Mouse (Mus musculus): ENCODE measurements around the gene Clec4d. TPM values are rescaled to one million over a fixed set of nuclear protein-coding genes. Genes with fewer than 3 reads are reported as not detected.
"Not testable (repeated sequence)": the region's sequence is repeated elsewhere in the genome, so short reads cannot be mapped to it uniquely, and the experiment has no call there.

Clec4d gene
- polyA plus RNA-seq, 1 experiment from 2014 or later, result not detected

DNA sequence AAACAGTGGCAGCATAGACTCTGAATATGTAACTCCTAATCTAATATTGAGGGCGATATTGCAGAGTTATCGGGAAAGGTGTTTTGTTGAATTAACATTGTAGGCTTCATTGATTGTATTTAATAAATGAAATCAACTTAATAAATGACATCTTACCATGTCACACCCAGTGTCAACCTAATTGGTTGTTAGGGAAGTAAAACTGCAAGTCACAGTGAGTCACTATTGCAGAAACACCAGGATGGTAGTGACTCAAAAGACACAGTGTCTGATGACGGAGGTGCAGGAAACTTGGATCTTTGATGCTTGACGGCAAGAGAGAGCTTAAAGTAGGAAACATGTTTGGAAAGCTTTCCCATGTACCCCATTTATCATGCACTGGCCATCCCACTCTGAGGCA lies 3.9 kb downstream of the Clec4d start:
- no peaks in the 10 kb centered on the region for H3K4me1 ChIP-seq
- H3K4me3 ChIP-seq, result no peak overlapping the region
- H3K4me2 ChIP-seq, result no peak overlapping the region
- WGBS, result 82% methylated on average over 4 of the region's 4 CpGs
- no peaks in the 10 kb centered on the region for H3K36me3 ChIP-seq
- H3K9me3 ChIP-seq, result no peaks in the 10 kb centered on the region
- no peak overlapping the region for H3K9ac ChIP-seq
- H3K27me3 ChIP-seq, result no peaks in the 10 kb centered on the region
- H3K27ac ChIP-seq, result no peak overlapping the region
- ATAC-seq (ENCODE audit: insufficient number of reproducible peaks, insufficient read depth, low FRiP score, low TSS enrichment, low read depth), result no peak

DNA sequence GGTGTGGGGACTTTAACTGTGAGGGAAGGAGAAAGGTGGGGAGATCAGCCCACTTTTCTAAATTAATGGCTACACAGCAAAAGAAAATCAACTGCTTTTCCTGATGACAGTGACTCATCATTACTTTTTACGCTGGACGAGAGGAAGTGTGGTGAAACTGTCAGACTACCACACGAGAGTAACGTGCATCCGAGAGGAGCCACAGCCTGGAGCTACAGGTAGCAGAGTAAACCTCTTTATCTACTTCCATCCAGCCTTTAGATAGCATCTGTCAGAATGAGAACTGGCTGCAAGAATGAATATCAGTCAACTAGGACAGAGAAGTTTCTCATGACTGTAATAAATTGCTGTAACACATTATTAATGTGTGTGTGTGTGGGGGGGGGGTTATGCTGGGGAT lies 5.0 kb downstream of the Clec4d start:
- Histone ChIP-seq H3K9me3 (no peaks in the 10 kb centered on the region), H3K4me2 (no peak overlapping the region), H3K4me1 (no peaks in the 10 kb centered on the region), H3K9ac (no peak overlapping the region), H3K36me3 (no peaks in the 10 kb centered on the region), H3K27me3 (no peaks in the 10 kb centered on the region), H3K27ac (no peak overlapping the region), H3K4me3 (no peak overlapping the region)
- 85% methylated on average over 5 of the region's 5 CpGs for WGBS
- no peak for ATAC-seq (ENCODE audit: insufficient number of reproducible peaks, insufficient read depth, low FRiP score, low TSS enrichment, low read depth)

DNA sequence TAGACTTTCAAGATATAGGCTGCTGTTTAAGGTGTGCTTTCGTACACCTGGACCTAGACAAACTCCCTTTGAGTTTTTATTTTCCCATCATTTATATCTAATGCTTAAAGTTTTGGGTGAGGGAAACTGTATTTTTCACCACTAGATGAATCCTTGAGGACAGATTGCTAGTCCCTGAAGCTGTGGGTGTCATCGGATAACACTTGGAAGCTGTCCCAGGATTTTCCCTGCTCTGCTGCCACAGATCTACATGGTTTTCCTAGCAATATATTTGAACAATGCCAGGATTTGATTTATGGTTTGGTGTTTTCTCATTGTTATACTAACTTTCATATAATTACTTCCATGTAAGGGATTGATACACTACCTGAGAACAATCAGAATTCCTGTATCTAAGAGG lies 17.5 kb downstream of the Clec4d start:
- H3K4me3 ChIP-seq, result no peak overlapping the region
- H3K36me3 ChIP-seq, result no peaks in the 10 kb centered on the region
- no peak overlapping the region for H3K27ac ChIP-seq
- no peaks in the 10 kb centered on the region for H3K9me3 ChIP-seq
- 92% methylated on average over 2 of the region's 2 CpGs for WGBS
- no peak overlapping the region for H3K9ac ChIP-seq
- H3K4me2 ChIP-seq, result no peak overlapping the region
- no peak for ATAC-seq (ENCODE audit: insufficient number of reproducible peaks, insufficient read depth, low FRiP score, low TSS enrichment, low read depth)
- no peaks in the 10 kb centered on the region for H3K4me1 ChIP-seq
- H3K27me3 ChIP-seq, result no peaks in the 10 kb centered on the region

DNA sequence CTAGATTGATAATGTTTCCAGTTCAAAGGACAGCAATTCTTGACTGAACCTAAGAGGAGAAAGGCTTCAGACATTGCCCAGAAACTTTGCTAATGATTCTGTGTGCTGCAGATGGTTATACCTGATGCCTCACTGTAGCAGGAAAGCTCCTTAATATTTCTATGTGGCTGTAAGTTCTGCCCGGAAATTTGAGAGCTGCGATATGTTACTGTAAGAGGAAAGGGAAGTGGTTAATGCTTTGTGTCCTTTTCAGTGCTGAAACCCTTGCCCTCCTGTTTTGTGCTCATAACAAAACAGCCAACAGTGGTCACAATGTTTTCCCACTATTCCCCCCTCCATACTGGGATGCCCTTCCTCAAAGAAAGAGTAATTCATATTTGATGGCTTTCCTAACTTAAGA lies 24.4 kb downstream of the Clec4d start:
- 90% methylated on average over 2 of the region's 2 CpGs for WGBS
- Histone ChIP-seq H3K4me1 (no peaks in the 10 kb centered on the region), H3K27me3 (no peaks in the 10 kb centered on the region), H3K4me2 (no peak overlapping the region), H3K4me3 (no peak overlapping the region), H3K27ac (no peak overlapping the region), H3K9me3 (no peaks in the 10 kb centered on the region), H3K36me3 (no peaks in the 10 kb centered on the region), H3K9ac (no peak overlapping the region)
- ATAC-seq (ENCODE audit: insufficient number of reproducible peaks, insufficient read depth, low FRiP score, low TSS enrichment, low read depth), result no peak

DNA sequence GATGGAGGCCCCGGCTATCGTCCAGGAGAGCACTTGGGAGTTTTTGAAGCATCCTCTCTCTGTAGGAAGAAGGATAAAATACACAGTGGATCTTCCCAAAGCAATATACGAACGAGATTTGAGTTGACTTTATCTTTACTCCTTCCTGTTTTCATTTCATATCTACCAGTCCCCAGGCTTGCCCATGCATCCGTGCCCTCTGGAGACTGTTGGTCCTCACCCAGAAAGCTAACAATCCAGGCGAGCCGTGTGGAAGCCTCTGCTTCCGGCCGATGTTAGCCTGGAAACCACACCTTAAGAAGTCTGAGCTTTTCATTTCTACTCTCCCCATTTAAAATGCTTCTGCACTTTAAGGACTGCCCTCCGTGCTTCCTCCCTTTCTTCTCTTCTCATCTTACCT lies 27.0 kb downstream of the Clec4d start:
- H3K36me3 ChIP-seq, result no peaks in the 10 kb centered on the region
- no peak overlapping the region for H3K27ac ChIP-seq
- 81% methylated on average over 10 of the region's 10 CpGs for WGBS
- H3K4me2 ChIP-seq, result no peak overlapping the region
- no peaks in the 10 kb centered on the region for H3K9me3 ChIP-seq
- H3K4me3 ChIP-seq, result no peak overlapping the region
- ATAC-seq (ENCODE audit: insufficient number of reproducible peaks, insufficient read depth, low FRiP score, low TSS enrichment, low read depth), result no peak
- no peak overlapping the region for H3K9ac ChIP-seq
- no peaks in the 10 kb centered on the region for H3K4me1 ChIP-seq
- no peaks in the 10 kb centered on the region for H3K27me3 ChIP-seq

DNA sequence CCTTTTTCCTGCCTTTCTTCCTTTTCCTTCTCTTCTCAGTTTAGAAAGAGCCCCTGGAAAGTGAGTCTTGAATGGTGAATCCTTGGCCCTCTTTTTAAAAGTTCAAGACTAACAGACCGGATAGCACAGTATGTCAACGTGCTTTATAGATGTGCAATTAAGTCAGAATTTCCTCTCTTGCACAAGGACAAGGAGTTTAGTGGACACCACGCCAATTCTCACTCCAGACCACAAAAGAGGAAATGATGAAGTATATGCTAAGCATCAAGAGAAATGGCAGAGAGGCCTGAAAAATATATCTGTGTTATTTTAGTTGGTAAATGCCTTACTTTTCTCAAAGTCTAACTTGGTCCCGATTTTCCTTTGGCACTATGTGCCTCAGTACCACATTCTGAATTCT lies 27.8 kb downstream of the Clec4d start, which contains the start of gene Clec4e:
Clec4e (minus strand) TSS at position 118 of the 400 bp plus-strand sequence.
- no peaks in the 10 kb centered on the region for H3K4me1 ChIP-seq
- no peaks in the 10 kb centered on the region for H3K36me3 ChIP-seq
- no peaks in the 10 kb centered on the region for H3K9me3 ChIP-seq
- WGBS, result 75% methylated on average over 4 of the region's 4 CpGs
- ATAC-seq (ENCODE audit: insufficient number of reproducible peaks, insufficient read depth, low FRiP score, low TSS enrichment, low read depth), result no peak
- H3K27me3 ChIP-seq, result no peaks in the 10 kb centered on the region
- H3K4me3 ChIP-seq, result no peak within 1 kb of the TSS
- no peak within 1 kb of the TSS for H3K9ac ChIP-seq
- no peak within 1 kb of the TSS for H3K27ac ChIP-seq
- no peak within 1 kb of the TSS for H3K4me2 ChIP-seq

DNA sequence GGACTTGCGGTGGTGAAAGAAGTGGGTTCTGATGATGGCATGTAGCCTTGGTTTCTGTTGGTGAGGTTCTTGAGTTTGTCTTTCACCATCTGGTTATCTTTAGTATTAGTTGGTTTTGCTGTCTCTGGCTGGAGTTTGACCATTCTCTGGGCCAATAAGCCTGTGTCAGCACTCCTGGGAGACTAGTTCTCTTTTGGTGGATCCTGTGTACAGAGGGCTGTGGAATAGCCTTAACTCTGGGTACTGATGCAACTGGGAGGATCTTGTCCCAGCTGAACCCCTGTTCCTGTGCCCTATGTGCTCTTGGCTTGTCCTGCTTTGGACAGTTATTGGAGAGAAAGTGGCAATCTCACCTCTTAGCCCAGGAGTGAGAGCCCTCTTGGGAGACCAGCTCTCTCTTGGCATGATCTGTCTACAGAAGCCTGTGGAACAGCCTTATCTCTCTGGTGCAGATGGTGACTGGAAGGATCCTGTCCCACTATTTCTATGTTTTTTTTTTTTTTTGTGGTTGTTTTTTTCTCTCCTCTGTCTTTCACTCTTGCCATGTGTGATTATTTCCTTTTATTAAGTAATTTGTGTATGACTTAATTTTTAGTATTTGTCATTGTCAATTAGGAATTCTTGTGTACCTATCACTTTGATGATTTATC lies 31.0 kb downstream of the Clec4d start:
- no peaks in the 10 kb centered on the region for H3K9me3 ChIP-seq
- 88% methylated on average over 1 of the region's 1 CpGs for WGBS

DNA sequence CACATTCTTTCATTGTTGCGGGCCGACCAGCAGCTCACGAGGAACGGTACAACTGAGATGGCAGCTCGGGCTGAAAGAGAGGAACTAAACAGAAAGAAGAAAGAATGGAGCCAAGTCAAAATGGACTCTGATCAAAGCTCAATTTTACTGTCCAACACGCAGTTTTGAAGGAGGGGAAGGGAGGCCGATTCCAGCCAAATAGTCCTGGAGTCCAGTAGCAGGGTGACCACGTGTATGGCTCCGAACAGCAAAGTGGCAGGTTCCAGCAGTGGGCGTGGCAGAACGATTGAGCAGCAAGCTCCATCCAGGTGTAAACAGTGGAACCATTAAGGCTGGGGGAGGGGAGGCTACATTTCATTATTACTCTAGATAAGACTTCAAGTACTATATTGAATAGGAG lies 31.6 kb downstream of the Clec4d start:
- WGBS, result 82% methylated on average over 11 of the region's 11 CpGs
- H3K9me3 ChIP-seq; H3K27ac ChIP-seq; ATAC-seq (ENCODE audit: insufficient number of reproducible peaks, insufficient read depth, low FRiP score, low TSS enrichment, low read depth); H3K4me3 ChIP-seq; H3K4me1 ChIP-seq; H3K36me3 ChIP-seq; H3K9ac ChIP-seq; H3K27me3 ChIP-seq; H3K4me2 ChIP-seq: not testable (repeated sequence)

More for the DNA sequence above, 31.0 kb downstream of the Clec4d start:
- Histone ChIP-seq H3K4me2 (no peak overlapping the region), H3K9ac (no peak overlapping the region), H3K27ac (no peak overlapping the region), H3K36me3 (no peaks in the 10 kb centered on the region), H3K4me3 (no peak overlapping the region), H3K27me3 (no peaks in the 10 kb centered on the region), H3K4me1 (no peaks in the 10 kb centered on the region)
- ATAC-seq (ENCODE audit: insufficient number of reproducible peaks, insufficient read depth, low FRiP score, low TSS enrichment, low read depth), result no peak

DNA sequence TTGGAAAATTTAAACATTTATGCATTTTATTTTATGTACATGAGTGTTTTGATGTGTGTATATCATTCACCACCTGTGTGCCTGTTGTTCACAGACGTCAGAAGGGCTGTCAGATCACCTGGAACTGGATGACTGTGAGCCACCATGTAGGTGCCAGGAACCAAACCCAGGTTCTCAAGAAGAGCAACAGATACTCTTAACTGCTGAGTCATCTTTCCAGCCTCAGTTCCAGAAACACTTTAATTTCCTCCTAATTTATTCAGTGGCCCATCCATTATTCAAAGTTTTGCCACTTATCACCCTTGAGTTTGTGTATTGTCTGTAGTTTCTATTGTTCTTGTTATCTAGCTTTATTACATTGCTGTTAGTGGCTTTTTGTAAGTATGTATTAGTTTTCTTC lies 34.8 kb downstream of the Clec4d start:
- ATAC-seq (ENCODE audit: insufficient number of reproducible peaks, insufficient read depth, low FRiP score, low TSS enrichment, low read depth), result no peak
- Histone ChIP-seq H3K9ac (no peak overlapping the region), H3K4me3 (no peak overlapping the region), H3K27me3 (no peaks in the 10 kb centered on the region), H3K9me3 (no peaks in the 10 kb centered on the region), H3K27ac (no peak overlapping the region), H3K4me1 (no peaks in the 10 kb centered on the region), H3K36me3 (no peaks in the 10 kb centered on the region), H3K4me2 (no peak overlapping the region)
- WGBS, result 61% methylated on average over 1 of the region's 1 CpGs

DNA sequence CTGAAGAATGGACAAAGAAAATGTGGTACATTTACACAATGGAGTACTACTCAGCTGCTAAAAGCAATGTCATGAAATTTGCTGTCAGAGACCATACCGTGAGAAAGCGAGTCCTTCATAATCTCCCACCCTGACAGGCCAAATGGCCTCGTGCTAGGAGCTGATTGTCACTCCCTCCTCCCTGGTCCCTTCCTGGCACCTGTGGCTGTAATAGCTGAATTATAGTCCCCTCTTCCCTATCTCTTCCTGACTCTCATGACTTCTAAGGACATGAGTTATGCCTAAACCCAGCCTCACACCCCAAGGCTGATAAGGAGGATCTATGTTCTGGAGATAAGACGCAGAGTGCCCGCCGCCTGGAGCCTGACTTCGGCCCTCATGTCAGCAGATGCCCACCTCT lies 44.4 kb downstream of the Clec4d start:
- not testable (repeated sequence) for H3K4me1 ChIP-seq; H3K27me3 ChIP-seq; ATAC-seq (ENCODE audit: insufficient number of reproducible peaks, insufficient read depth, low FRiP score, low TSS enrichment, low read depth); H3K4me2 ChIP-seq; H3K9me3 ChIP-seq; H3K36me3 ChIP-seq; H3K9ac ChIP-seq; H3K27ac ChIP-seq; H3K4me3 ChIP-seq
- 84% methylated on average over 7 of the region's 7 CpGs for WGBS

DNA sequence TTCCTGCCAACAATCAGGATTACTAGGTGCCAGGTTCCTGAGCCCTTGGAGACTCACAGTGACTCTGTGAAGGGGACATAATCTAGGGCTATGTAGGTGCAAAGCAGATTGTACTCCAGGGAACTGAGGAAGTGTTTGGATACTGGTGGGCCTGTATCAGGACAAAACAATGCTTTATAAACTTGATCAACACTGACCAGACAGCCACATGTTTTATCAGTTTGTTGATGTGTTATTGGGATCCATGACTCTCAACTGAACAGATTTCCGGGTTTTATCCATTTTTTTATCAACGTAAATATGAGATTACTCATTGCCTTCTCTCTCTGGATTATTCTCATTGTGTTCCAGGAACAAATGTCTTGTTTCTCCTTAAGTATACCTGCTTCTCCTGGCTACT lies 46.1 kb downstream of the Clec4d start, which contains the start of gene Vmn2r19:
Vmn2r19 (plus strand) TSS at position 301 of the 400 bp plus-strand sequence.
- H3K9ac ChIP-seq, result no peak within 1 kb of the TSS
- WGBS, result 90% methylated on average over 2 of the region's 2 CpGs
- H3K27ac ChIP-seq, result no peak within 1 kb of the TSS
- no peak within 1 kb of the TSS for H3K4me3 ChIP-seq
- H3K4me1 ChIP-seq, result no peaks in the 10 kb centered on the region
- H3K9me3 ChIP-seq, result no peaks in the 10 kb centered on the region
- no peak for ATAC-seq (ENCODE audit: insufficient number of reproducible peaks, insufficient read depth, low FRiP score, low TSS enrichment, low read depth)
- H3K27me3 ChIP-seq, result no peaks in the 10 kb centered on the region
- no peak within 1 kb of the TSS for H3K4me2 ChIP-seq
- H3K36me3 ChIP-seq, result no peaks in the 10 kb centered on the region

Measured in embryonic facial prominence, embryonic 13.5 days (tissue).